Mouse (Mus musculus): ENCODE measurements around the gene Dlgap4. TPM values are rescaled to one million over a fixed set of nuclear protein-coding genes. Genes with fewer than 3 reads are reported as not detected.
"Not testable (repeated sequence)": the region's sequence is repeated elsewhere in the genome, so short reads cannot be mapped to it uniquely, and the experiment has no call there.

Gene Dlgap4
- polyA plus RNA-seq, 1 experiment = 72.1 TPM

DNA sequence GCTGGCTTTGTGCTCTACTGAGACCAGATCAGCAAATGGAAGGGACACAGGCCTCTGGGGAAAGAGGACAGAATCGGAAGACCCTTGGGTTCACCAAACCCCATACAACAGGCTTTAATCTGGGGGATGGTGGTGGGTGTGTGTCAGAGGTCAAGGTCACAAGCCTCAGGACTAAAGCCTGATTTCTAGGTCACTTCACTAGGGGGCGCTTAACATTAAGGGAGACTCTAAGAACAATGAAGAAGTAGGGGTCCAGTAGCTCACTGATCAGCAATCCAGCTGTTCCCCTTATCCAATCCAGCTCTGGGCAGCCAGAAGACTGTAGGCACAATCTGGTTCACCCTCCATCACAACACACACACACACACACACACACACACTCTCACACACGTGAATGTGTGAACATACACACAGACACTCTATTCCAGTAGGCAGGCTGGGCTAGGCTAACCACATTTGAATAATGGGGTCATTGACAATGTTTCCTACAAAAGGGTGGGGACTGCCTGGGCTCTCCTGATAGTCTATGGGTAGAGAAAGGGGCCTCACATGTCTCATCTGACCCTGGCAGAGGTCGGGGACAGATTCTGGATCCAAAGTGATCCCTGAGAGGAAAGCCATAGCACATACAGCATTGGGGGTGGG, 168.5 kb downstream of the Dlgap4 start:
- Histone ChIP-seq H3K27ac (ENCODE audit: insufficient read depth, low read depth, low read length) (no peak overlapping the region), H3K4me1 (ENCODE audit: control insufficient read depth, insufficient read depth, low read length) (no peaks in the 10 kb centered on the region), H3K4me3 (ENCODE audit: insufficient read depth, low read length) (no peak overlapping the region)
- TF ChIP-seq CTCF (IDR thresholded peaks at IDR 0.05; ENCODE audit: low read depth, low read length) = peak; percentile 5; the same call in 1 of the 2 replicates
- TF ChIP-seq POLR2A (IDR thresholded peaks at IDR 0.05; ENCODE audit: borderline replicate concordance, low read depth, low read length) = no peak

- Histone ChIP-seq H3K4me1 (ENCODE audit: control insufficient read depth, insufficient read depth, low read length) (no peaks in the 10 kb centered on the region), H3K4me3 (ENCODE audit: insufficient read depth, low read length) (no peak overlapping the region), H3K27ac (ENCODE audit: insufficient read depth, low read depth, low read length) (no peak overlapping the region)
- TF ChIP-seq POLR2A (IDR thresholded peaks at IDR 0.05; ENCODE audit: borderline replicate concordance, low read depth, low read length) (no peak), CTCF (IDR thresholded peaks at IDR 0.05; ENCODE audit: low read depth, low read length) (0 out of 2 replicates have a peak, but pooled peaks have one; percentile 2)
These were observed 169.2 kb downstream of the Dlgap4 start for GRCm38 (mm10) chr2:156782481-156783348.

GRCm38 (mm10) chr2:156783349-156783728, 169.8 kb downstream of the Dlgap4 start:
- TF ChIP-seq POLR2A (IDR thresholded peaks at IDR 0.05; ENCODE audit: borderline replicate concordance, low read depth, low read length) (no peak), CTCF (IDR thresholded peaks at IDR 0.05; ENCODE audit: low read depth, low read length) (no peak)
- H3K4me3 ChIP-seq (ENCODE audit: insufficient read depth, low read length) = no peak overlapping the region
- H3K27ac ChIP-seq (ENCODE audit: insufficient read depth, low read depth, low read length) = no peak overlapping the region
- H3K4me1 ChIP-seq (ENCODE audit: control insufficient read depth, insufficient read depth, low read length) = no peaks in the 10 kb centered on the region

DNA sequence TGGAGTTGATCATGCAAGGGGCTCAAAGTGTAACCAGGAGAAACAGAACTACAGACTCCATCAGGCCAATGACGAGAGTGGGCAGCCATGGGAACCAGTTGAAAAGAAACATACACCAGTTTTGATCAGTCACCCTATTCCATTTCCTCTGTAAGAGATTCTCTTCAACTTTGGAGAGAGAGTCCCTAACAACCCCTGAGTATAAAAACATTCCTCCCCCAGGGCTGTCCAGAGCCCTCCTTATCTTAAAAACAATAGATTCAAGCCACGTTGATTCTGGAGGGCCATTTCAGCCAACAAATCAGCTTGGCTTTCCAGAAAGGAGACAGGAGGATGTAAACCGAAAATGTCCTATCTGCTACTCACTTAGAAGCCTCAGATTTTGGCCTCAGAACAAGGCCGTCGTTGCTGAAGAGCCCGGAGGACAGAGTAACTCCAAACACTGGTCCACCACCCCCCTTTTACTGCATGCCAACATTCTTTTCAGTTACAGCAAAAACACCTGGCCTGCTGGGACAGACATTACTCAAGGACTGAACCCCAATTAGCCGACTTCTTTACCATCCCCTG, 170.6 kb downstream of the Dlgap4 start:
- Histone ChIP-seq H3K4me3 (ENCODE audit: insufficient read depth, low read length) (no peak overlapping the region), H3K4me1 (ENCODE audit: control insufficient read depth, insufficient read depth, low read length) (no peaks in the 10 kb centered on the region), H3K27ac (ENCODE audit: insufficient read depth, low read depth, low read length) (no peak overlapping the region)
- TF ChIP-seq POLR2A (IDR thresholded peaks at IDR 0.05; ENCODE audit: borderline replicate concordance, low read depth, low read length) (no peak), CTCF (IDR thresholded peaks at IDR 0.05; ENCODE audit: low read depth, low read length) (no peak)

DNA sequence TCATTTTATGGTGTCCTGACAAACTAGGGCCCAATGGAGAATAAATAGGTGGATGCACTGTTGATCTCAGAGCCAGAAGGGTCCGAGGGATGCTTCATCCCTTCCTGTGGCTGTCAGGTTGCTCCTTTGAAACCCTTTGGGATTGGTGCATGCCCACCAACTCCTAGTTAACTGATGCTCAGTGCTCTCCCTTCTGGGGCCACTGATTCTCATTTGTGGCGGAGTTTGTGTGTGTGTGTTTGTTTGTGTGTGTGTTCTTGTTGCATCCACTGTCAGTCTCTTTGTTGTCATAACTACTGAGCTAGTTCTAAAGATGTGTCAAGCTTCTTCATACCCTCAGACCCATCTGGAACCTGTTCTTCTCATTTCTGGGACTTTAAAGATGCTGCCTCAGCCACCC, 171.4 kb downstream of the Dlgap4 start:
- TF ChIP-seq CTCF (IDR thresholded peaks at IDR 0.05; ENCODE audit: low read depth, low read length) = no peak
- TF ChIP-seq POLR2A (IDR thresholded peaks at IDR 0.05; ENCODE audit: borderline replicate concordance, low read depth, low read length) = no peak
- Histone ChIP-seq H3K4me3 (ENCODE audit: insufficient read depth, low read length) (no peak overlapping the region), H3K27ac (ENCODE audit: insufficient read depth, low read depth, low read length) (no peak overlapping the region), H3K4me1 (ENCODE audit: control insufficient read depth, insufficient read depth, low read length) (no peaks in the 10 kb centered on the region)

DNA sequence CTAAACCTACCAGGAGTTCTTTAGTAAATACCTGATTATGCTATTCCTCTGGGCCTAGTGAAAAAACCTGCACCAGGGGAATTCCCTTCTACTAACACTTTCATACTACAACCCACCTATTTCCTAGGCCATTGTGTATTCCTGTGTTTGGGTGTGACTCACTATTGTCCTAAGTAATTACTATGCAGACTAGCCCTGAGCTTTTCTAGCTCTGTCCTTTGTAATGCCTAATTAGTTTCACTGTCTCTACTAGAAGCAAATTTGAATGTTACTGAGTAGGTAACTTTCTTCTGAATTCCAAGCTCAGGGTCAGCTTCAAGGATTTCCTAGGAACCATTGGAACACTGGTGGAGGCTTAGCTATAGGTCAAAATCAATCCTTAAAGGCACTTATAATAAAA, 172.9 kb downstream of the Dlgap4 start:
- not testable (repeated sequence) for H3K4me3 ChIP-seq (ENCODE audit: insufficient read depth, low read length); H3K27ac ChIP-seq (ENCODE audit: insufficient read depth, low read depth, low read length); H3K4me1 ChIP-seq (ENCODE audit: control insufficient read depth, insufficient read depth, low read length)

DNA sequence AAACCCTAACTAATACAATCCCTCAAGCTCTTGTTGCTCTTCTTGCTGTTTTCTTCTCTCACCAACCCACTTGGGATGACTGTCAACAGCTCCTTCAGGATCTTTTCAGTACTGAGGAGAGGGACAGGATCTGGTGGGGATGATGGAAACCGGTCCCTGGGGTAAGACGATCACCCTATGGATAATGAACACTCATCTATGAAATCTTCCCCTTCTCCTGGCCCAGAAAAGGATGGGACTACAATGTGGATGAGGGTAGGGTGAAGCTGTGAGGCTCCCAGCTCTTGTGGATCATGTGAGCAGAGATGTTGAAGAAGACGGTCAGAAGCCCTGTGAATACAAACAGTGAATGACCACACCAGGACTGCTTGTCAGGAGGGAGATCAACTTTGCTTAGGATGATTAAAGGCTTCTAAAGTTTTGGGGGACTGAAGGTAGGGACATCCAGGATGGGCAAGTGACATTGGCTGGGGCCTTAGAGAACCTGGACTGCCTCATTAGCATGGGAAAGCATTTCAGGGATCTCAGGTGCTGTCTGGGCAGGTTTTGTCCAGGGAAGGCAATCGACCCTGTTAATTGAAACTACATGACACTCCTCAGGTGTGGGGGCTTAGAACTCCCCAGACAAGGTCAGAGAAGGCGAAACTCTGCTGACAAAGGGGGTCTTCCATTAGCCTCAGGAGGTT, 173.7 kb downstream of the Dlgap4 start:
- TF ChIP-seq POLR2A (IDR thresholded peaks at IDR 0.05; ENCODE audit: borderline replicate concordance, low read depth, low read length) (no peak), CTCF (IDR thresholded peaks at IDR 0.05; ENCODE audit: low read depth, low read length) (no peak)
- H3K4me1 ChIP-seq (ENCODE audit: control insufficient read depth, insufficient read depth, low read length) = no peaks in the 10 kb centered on the region
- H3K4me3 ChIP-seq (ENCODE audit: insufficient read depth, low read length) = no peak overlapping the region
- no peak overlapping the region for H3K27ac ChIP-seq (ENCODE audit: insufficient read depth, low read depth, low read length)

DNA sequence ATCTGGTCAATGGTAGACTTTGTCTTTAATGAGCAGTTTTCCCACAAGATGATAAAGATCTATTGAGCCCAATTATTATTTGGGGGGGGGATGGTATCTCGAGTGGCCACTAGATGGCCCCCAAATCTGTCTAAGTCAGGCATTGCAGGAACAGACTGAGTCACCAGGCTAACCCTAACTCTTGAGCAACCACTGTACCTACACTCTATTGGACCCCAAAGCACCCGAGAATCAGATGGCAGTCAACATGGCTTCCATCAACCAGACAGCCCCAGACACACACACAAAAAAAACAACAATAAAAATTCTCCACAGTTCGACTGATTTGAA, 174.2 kb downstream of the Dlgap4 start:
- Histone ChIP-seq H3K4me3 (ENCODE audit: insufficient read depth, low read length) (no peak overlapping the region), H3K27ac (ENCODE audit: insufficient read depth, low read depth, low read length) (no peak overlapping the region), H3K4me1 (ENCODE audit: control insufficient read depth, insufficient read depth, low read length) (no peaks in the 10 kb centered on the region)
- TF ChIP-seq CTCF (IDR thresholded peaks at IDR 0.05; ENCODE audit: low read depth, low read length) = peak; percentile 50
- TF ChIP-seq POLR2A (IDR thresholded peaks at IDR 0.05; ENCODE audit: borderline replicate concordance, low read depth, low read length) = no peak

DNA sequence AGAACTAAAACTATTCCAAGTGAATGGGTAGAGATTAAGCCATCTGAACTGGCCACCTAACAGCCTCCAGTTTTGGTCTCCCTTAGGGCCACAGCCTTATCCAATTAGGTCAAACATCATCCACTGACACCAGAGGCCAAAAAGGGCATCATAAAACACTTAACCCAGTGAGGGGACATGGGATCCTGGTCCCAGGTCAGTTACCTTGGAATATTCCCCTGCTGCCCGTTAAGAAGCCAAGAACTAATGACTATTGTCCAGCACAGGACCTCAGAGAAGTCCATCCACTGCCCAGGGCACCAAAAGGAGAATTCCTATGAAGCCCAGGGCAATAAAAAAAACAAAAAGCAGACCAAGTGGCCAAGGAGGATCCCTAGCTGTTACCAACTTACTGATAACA, 175.3 kb downstream of the Dlgap4 start:
- Histone ChIP-seq H3K4me1 (ENCODE audit: control insufficient read depth, insufficient read depth, low read length) (no peaks in the 10 kb centered on the region), H3K27ac (ENCODE audit: insufficient read depth, low read depth, low read length) (no peak overlapping the region), H3K4me3 (ENCODE audit: insufficient read depth, low read length) (no peak overlapping the region)
- no peak for TF ChIP-seq CTCF (IDR thresholded peaks at IDR 0.05; ENCODE audit: low read depth, low read length)
- TF ChIP-seq POLR2A (IDR thresholded peaks at IDR 0.05; ENCODE audit: borderline replicate concordance, low read depth, low read length) = no peak

DNA sequence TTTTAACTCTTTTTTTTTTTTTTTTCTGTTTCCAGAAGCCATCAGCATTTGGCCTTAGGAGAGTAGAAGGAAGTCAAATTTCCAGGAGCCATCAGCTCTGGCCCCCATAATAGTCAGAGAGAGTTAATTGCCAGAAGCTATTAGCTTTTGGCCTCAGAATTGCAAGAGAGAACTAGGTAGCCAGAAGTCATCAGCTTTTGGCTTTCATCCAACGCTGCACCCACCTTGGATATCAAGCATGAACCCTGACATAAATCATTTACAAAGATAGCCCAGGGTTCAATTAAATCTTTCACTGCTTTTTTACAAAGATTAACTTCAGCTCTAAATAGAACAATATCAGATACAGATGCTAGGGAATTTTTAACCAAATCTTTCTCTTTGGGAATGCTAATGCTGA, 185.0 kb downstream of the Dlgap4 start:
- Histone ChIP-seq H3K4me1 (ENCODE audit: control insufficient read depth, insufficient read depth, low read length) (no peaks in the 10 kb centered on the region), H3K27ac (ENCODE audit: insufficient read depth, low read depth, low read length) (no peak overlapping the region), H3K4me3 (ENCODE audit: insufficient read depth, low read length) (no peak overlapping the region)
- no peak for TF ChIP-seq CTCF (IDR thresholded peaks at IDR 0.05; ENCODE audit: low read depth, low read length)
- no peak for TF ChIP-seq POLR2A (IDR thresholded peaks at IDR 0.05; ENCODE audit: borderline replicate concordance, low read depth, low read length)
